Mouse (Mus musculus) forebrain, embryonic 16.5 days (tissue): ENCODE measurements at regions not wholly inside any gene's neighbourhood (a gene's known extent, or its start where the extent isn't known, plus 50 kb on each side); places are given as distances from the start of the nearest gene placed in this dataset.

Experiments
- ATAC-seq: fragments of 200-750 bp; cut with Nextera tagmentation; 2 replicates; pipeline ENCODE4 v1.8.0; 2017; ENCODE audit warnings: mild to moderate bottlenecking, moderate library complexity
- H3K27ac ChIP-seq: fragments of 300-500 bp; sonication (generic); 2 replicates; pipeline ENCODE4 v1.5.1; 2014; ENCODE audit warnings: low read length, control low read depth
- H3K27me3 ChIP-seq: fragments of 300-500 bp; sonication (generic); replicated peaks from 2 replicates; pipeline ENCODE4 v1.6.1; 2014; ENCODE audit warnings: low read length; ENCODE audit not compliant: control insufficient read depth, insufficient read depth
- H3K36me3 ChIP-seq: fragments of 300-500 bp; sonication (generic); 2 replicates; pipeline ENCODE4 v1.6.1; 2014; ENCODE audit not compliant: control insufficient read depth, insufficient read depth
- H3K4me1 ChIP-seq: fragments of 300-500 bp; sonication (generic); replicated peaks from 2 replicates; pipeline ENCODE4 v1.6.1; 2014; ENCODE audit warnings: low read length; ENCODE audit not compliant: control insufficient read depth, insufficient read depth
- H3K4me2 ChIP-seq: fragments of 300-500 bp; sonication (generic); 2 replicates; pipeline ENCODE4 v1.6.1; 2014; ENCODE audit warnings: mild to moderate bottlenecking, low read length, control low read depth
- H3K4me3 ChIP-seq: fragments of 300-500 bp; sonication (generic); replicated peaks from 2 replicates; pipeline ENCODE4 v1.5.1; 2014; ENCODE audit warnings: mild to moderate bottlenecking, low read length, control low read depth
- H3K9ac ChIP-seq: fragments of 300-500 bp; sonication (generic); replicated peaks from 2 replicates; pipeline ENCODE4 v1.6.1; 2014; ENCODE audit warnings: low read depth, low read length, control low read depth
- H3K9me3 ChIP-seq: fragments of 300-500 bp; sonication (generic); 2 replicates; pipeline ENCODE4 v1.6.1; 2016; ENCODE audit warnings: low read length; ENCODE audit not compliant: control insufficient read depth
- WGBS: fragments of 180-500 bp; shearing (Covaris S2); extraction: QIAGEN DNeasy Blood & Tissue Kit; methylation state at CpG from one replicate; pipeline ENCODE4 v1.1.7; 2014; 5-methylcytosine and 5-hydroxymethylcytosine counted together

DNA sequence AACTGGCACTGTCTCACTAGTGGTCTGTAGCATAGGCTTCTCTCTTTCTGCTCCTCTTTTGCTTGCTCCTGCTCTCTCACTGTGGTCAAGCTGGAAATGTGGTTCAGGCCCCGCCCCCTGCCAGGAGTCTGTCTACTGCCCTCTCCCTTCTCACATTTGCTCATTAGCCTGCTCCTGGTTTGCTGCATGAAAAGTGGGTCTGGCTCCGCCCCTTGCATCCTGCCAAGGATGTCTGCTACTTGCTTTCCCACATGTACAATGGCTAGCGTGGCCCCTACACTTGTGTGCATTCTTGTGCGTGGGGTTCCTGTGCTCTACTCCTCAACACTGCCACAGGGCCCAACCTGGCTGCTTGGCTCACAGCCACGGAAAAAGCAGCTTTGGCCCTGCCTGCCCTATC lies 326.7 kb upstream of the Chrm3 start:
- Histone ChIP-seq H3K27me3 (no peaks in the 10 kb centered on the region), H3K4me1 (no peaks in the 10 kb centered on the region), H3K4me2 (no peak overlapping the region), H3K27ac (no peak overlapping the region), H3K9me3 (no peaks in the 10 kb centered on the region), H3K4me3 (no peak overlapping the region), H3K36me3 (no peaks in the 10 kb centered on the region), H3K9ac (no peak overlapping the region)
- WGBS, result 51% methylated on average over 5 of the region's 5 CpGs
- ATAC-seq, result peak; percentile 62; the same call in 1 of the 2 replicates

DNA sequence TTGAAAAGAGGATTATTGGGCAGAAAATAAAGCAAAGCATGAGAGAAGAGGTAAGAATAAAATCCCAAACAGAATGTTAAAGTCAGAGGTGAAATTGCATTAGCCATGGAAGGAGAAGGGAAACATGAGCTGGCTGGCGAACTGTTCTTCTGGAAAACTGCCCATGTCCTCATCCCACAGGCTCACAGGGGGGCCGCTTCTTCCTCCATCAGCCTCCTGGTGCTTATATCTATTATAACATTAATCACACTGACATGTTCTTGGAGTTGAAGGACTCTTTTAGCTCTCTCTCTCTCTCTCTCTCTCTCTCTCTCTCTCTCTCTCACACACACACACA lies 293.4 kb upstream of the Chrm3 start:
- no peak overlapping the region for H3K27ac ChIP-seq
- ATAC-seq, result no peak
- WGBS, result 56% methylated on average over 2 of the region's 2 CpGs

DNA sequence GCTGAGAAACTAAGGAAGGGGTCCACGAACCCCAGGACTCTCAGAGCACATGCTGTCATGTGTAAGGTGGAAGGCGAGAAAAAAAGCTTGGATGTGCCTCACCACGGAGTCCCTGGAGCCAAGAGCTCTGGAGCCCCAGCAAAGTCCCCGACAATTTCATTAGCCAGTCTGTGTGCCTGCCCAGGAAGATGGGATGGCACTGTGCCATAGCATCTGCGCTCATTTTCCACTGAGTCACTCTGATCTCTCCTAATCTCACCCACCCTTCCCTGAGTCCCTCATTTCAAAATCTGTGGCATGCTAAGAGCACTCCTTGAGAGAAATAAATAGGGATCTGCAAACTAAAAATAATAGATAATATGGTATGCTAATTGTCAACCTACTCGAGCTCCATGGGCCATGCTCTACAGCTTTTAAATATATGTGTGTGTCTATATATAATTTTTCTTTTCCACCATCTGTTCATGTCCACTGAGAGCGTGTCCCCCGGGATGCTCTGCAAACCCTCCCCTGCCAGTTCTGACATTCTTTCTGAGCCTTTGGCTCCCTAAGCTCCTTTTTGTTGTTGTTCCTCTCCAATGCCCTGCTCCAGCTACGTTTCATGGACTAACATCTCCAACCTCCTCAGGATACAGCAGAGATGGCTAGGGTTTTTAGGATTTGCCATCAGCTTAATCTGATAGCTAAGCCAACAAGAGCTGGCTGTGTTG lies 292.9 kb upstream of the Chrm3 start:
- 46% methylated on average over 9 of the region's 9 CpGs for WGBS
- Histone ChIP-seq H3K36me3 (no peaks in the 10 kb centered on the region), H3K4me1 (peaks cover 4% of the 10 kb centered on the region; the same call in 1 of the 2 replicates), H3K27me3 (no peaks in the 10 kb centered on the region), H3K9me3 (no peaks in the 10 kb centered on the region), H3K4me3 (no peak overlapping the region), H3K9ac (no peak overlapping the region), H3K27ac (no peak overlapping the region), H3K4me2 (no peak overlapping the region)
- ATAC-seq, result peak; percentile 94

More for the DNA sequence above, 293.4 kb upstream of the Chrm3 start:
- H3K27me3 ChIP-seq, result no peaks in the 10 kb centered on the region
- no peak overlapping the region for H3K9ac ChIP-seq
- no peak overlapping the region for H3K4me2 ChIP-seq
- H3K9me3 ChIP-seq, result no peaks in the 10 kb centered on the region
- peaks cover 4% of the 10 kb centered on the region; the same call in 1 of the 2 replicates for H3K4me1 ChIP-seq
- H3K4me3 ChIP-seq, result no peak overlapping the region
- H3K36me3 ChIP-seq, result no peaks in the 10 kb centered on the region

DNA sequence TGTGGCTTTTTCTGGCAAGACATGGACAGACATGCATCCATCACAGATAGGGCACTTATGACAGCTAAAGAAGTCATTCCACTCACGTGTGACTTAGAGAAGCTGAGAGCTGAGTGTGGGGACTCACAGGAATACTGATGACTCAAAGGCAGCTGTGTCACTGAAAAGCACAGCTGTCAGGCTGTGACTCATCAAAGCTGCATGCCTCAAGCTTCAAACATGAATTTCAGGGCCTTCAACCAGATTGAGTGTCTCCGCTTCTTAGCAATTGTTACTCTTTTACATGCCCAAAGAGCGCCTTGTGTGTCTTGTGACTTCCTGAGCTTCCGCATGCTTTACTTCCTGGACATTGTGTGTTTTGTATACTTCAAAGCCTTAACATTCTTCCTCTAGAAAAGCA lies 276.2 kb upstream of the Chrm3 start:
- Histone ChIP-seq H3K27ac (no peak overlapping the region), H3K9me3 (no peaks in the 10 kb centered on the region), H3K36me3 (no peaks in the 10 kb centered on the region), H3K4me2 (no peak overlapping the region), H3K9ac (no peak overlapping the region), H3K4me3 (no peak overlapping the region), H3K27me3 (no peaks in the 10 kb centered on the region), H3K4me1 (no peaks in the 10 kb centered on the region)
- 88% methylated on average over 4 of the region's 4 CpGs for WGBS
- no peak for ATAC-seq

DNA sequence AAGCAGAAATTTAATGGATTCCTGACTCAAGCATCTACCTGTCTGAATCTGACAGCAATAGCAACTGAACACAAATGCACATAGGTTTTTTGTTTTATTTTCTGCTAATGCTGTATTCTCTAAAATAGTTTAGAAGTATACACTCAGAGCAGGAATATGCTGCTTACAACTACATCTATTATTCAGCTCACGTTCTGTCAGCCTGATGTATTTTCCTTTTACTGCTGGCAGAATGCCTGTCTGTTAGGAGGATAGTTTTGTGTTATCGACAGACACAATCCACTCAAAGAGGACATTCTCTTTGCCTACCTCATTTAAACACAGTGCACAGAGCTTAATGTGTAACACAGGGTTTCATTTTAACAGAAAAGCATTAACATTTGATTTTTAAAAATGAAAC lies 269.8 kb upstream of the Chrm3 start:
- H3K36me3 ChIP-seq, result no peaks in the 10 kb centered on the region
- no peak overlapping the region for H3K4me3 ChIP-seq
- no peak overlapping the region for H3K27ac ChIP-seq
- ATAC-seq, result peak; percentile 54; the same call in 1 of the 2 replicates
- 36% methylated on average over 2 of the region's 2 CpGs for WGBS
- H3K27me3 ChIP-seq, result no peaks in the 10 kb centered on the region
- no peaks in the 10 kb centered on the region for H3K9me3 ChIP-seq
- H3K9ac ChIP-seq, result no peak overlapping the region
- no peaks in the 10 kb centered on the region for H3K4me1 ChIP-seq
- H3K4me2 ChIP-seq, result no peak overlapping the region

DNA sequence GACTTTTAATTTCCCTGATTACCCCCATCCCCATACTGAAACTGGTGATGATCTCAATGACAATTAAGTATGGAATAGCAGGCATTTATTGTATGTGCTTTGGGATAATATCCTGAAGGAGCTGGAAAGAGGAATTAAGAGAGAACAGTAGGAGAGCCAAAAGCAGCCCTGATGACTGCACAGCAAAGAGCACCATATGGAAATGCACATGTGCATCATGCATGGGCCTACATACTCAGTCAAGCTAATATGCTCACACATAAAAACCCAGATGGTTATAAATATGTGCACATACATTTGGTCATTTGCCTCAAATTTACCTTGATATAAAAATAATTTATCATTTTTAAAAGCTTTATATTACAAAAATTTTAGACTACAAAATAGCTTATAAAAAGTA lies 259.0 kb upstream of the Chrm3 start:
- Histone ChIP-seq H3K4me3 (no peak overlapping the region), H3K9ac (no peak overlapping the region), H3K9me3 (no peaks in the 10 kb centered on the region), H3K4me1 (no peaks in the 10 kb centered on the region), H3K27me3 (no peaks in the 10 kb centered on the region), H3K27ac (no peak overlapping the region), H3K36me3 (no peaks in the 10 kb centered on the region), H3K4me2 (no peak overlapping the region)
- peak; percentile 86 for ATAC-seq

DNA sequence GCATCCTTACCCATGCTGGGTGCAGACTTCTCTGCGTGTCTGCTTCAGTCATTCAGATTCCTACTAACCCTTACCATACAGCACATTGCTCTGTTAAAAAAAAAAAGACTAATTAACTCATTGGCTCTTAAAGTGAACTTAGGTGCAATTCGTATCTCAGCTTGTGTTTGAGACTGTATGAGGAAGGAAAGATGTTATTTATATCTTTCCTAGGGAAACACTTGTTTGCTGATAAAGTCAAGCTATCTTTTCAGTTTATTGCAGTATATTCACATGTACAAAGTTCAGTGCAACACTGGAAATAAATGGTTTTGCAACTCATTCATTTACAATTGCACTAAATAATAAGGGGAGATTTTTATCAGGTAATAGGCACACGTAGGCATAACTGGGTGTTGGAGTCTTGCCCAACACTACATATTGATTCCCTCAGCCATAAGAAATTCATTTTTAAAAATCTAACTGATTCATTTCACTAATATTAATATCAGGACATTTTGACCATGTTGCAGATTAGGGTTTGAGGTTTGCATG lies 257.8 kb upstream of the Chrm3 start:
- no peak overlapping the region for H3K27ac ChIP-seq
- ATAC-seq, result no peak

DNA sequence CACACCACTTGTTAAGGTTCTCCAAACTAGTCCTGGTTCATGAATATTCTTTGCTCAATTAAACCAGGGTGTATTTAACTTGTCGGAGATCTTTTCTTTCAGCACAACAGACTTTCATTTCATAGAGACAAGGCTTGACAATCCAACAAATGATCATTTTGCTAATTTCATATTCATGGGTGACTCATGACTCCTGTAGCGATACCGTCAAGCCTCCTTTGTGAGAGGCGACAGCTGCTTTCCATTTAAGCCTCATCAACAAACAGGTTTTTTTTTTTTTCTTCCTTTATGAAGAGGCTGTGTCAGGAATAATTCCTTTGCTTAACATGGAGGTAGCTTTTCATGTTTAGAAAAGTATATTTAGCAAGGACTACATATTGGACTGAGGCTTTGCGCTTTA lies 214.3 kb upstream of the Chrm3 start:
- H3K4me3 ChIP-seq, result no peak overlapping the region
- no peaks in the 10 kb centered on the region for H3K27me3 ChIP-seq
- H3K27ac ChIP-seq, result no peak overlapping the region
- H3K36me3 ChIP-seq, result no peaks in the 10 kb centered on the region
- peak; percentile 61; the same call in 1 of the 2 replicates for ATAC-seq
- no peak overlapping the region for H3K4me2 ChIP-seq
- H3K9me3 ChIP-seq, result no peaks in the 10 kb centered on the region
- no peaks in the 10 kb centered on the region for H3K4me1 ChIP-seq
- H3K9ac ChIP-seq, result no peak overlapping the region
- 57% methylated on average over 5 of the region's 5 CpGs for WGBS

More for the DNA sequence above, 257.8 kb upstream of the Chrm3 start:
- no peak overlapping the region for H3K4me3 ChIP-seq
- H3K4me2 ChIP-seq, result no peak overlapping the region
- H3K9me3 ChIP-seq, result no peaks in the 10 kb centered on the region
- no peaks in the 10 kb centered on the region for H3K27me3 ChIP-seq
- no peaks in the 10 kb centered on the region for H3K36me3 ChIP-seq
- 73% methylated on average over 3 of the region's 3 CpGs for WGBS
- no peaks in the 10 kb centered on the region for H3K4me1 ChIP-seq
- no peak overlapping the region for H3K9ac ChIP-seq

DNA sequence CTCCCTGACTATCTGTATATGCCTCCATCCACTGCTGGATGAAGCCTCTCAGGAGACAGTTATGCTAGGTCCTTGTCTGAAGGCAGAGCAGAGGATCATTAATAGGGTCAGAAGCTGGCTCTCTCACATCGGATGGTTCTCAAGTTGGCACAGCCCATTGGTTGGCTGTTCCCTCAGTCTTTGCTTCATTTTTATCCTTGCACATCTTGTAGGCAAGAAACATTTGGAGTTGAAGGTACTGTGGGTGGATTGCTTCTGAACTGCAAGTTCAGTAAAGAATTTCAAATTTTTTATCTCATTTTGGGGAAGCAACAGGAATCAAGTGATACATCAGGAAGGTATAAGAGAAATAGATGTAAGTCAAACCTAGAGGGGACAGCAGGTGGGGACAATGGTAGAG lies 206.2 kb upstream of the Chrm3 start:
- Histone ChIP-seq H3K4me1 (no peaks in the 10 kb centered on the region), H3K4me2 (no peak overlapping the region), H3K27me3 (no peaks in the 10 kb centered on the region), H3K9ac (no peak overlapping the region), H3K27ac (no peak overlapping the region), H3K9me3 (no peaks in the 10 kb centered on the region), H3K36me3 (no peaks in the 10 kb centered on the region), H3K4me3 (no peak overlapping the region)
- 89% methylated on average over 1 of the region's 1 CpGs for WGBS
- no peak for ATAC-seq

DNA sequence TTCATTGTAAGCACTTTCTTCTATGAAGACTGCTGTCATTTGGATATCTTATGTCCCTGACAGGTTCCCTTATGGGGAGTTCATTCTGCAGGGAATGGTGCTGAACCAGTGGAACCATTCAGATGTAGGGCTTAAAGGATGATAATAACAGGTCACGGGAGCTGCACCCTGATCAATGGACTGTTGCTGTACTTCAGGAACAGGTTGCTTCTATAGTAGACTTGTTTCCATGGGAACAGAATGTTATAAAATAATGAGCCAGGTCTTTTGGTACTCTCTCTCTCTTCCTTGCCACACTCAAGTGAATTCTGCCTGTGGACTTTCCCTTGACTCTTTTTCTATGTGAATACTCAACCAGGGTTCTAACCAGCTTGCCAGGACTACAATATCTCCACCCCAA lies 196.9 kb upstream of the Chrm3 start:
- Histone ChIP-seq H3K9ac (no peak overlapping the region), H3K4me1 (no peaks in the 10 kb centered on the region), H3K4me2 (no peak overlapping the region), H3K27ac (no peak overlapping the region), H3K36me3 (no peaks in the 10 kb centered on the region), H3K9me3 (no peaks in the 10 kb centered on the region), H3K27me3 (no peaks in the 10 kb centered on the region), H3K4me3 (no peak overlapping the region)
- ATAC-seq, result no peak
- WGBS, result 48% methylated on average over 1 of the region's 1 CpGs
